Comparison of ENCODE assay signal across 9 mouse cellular contexts in genomic region chr5:30154013-30154412, GRCm38 (mm10). TPM values are rescaled to one million over a fixed set of nuclear protein-coding genes. Genes with fewer than 3 reads are reported as not detected.
DNase-seq lines count a peak whose midpoint lies in the region; ATAC-seq and TF ChIP-seq lines count a peak whose summit lies in the region.
"Had no signal": no experiment of that assay in that cellular context is flagged by ENCODE, and none has a peak within 500 bp of the region (broad histone marks: within the 10 kb centered on the region; RNA-seq: fewer than 3 reads in every experiment).

No protein-coding gene starts in this region.

- H3K27me3 ChIP-seq in kidney, postnatal 0 days (ENCODE audit: insufficient read depth, low read length): no peaks in the 10 kb centered on the region

- peak overlapping the region; percentile 81 for H3K4me2 ChIP-seq in kidney, postnatal 0 days (ENCODE audit: low read length)

- DNase-seq in kidney, postnatal 0 days (ENCODE audit: low spot score): peak; percentile 59
- no peak for DNase-seq in kidney, postnatal 25 days
- DNase-seq in adipocyte (ENCODE audit: low spot score): peak; percentile 70
- DNase-seq in forelimb bud, embryonic 11.5 days (ENCODE audit: low read depth, low spot score): peak; percentile 38
- peak; percentile 41 for DNase-seq in lung, postnatal 10 days
- no peak for DNase-seq in adrenal gland, adult 18-20 months (ENCODE audit: low spot score in 2 of 2)
- no peak for DNase-seq in urinary bladder, adult 2 months (ENCODE audit: low spot score)
- DNase-seq in cerebellum, postnatal 36 days: no peak

- peak overlapping the region; percentile 84 for H3K9ac ChIP-seq in kidney, postnatal 0 days (ENCODE audit: low read depth, low read length)

- no peak for TF ChIP-seq CTCF in kidney, postnatal 0 days (IDR thresholded peaks at IDR 0.05; ENCODE audit: low read depth)

- H3K4me3 ChIP-seq in kidney, postnatal 0 days (replicated peaks; ENCODE audit: low read depth, low read length): peak overlapping the region; percentile 95

- H3K4me1 ChIP-seq in kidney, postnatal 0 days (replicated peaks; ENCODE audit: insufficient read depth, low read length): peaks cover 6% of the 10 kb centered on the region; the same call in 1 of the 2 replicates

- WGBS in kidney, postnatal 0 days: 20% methylated on average over 4 of the region's 4 CpGs

- H3K36me3 ChIP-seq in kidney, postnatal 0 days (ENCODE audit: insufficient read depth, low read length): no peaks in the 10 kb centered on the region

- peak overlapping the region; percentile 96; the same call in 1 of the 2 replicates for H3K27ac ChIP-seq in kidney, postnatal 0 days

- no peak for ATAC-seq in kidney, postnatal 0 days (replicated peaks; ENCODE audit: low FRiP score, low read depth)

- H3K9me3 ChIP-seq in kidney, postnatal 0 days (replicated peaks; ENCODE audit: low read length): no peaks in the 10 kb centered on the region

RNA-seq across cellular contexts. Expression of gene Hadha, which starts 0.9 kb away (rescaled TPM):
- 171 and 193 TPM in 2 replicates for polyA plus RNA-seq in kidney, postnatal 0 days (2015; fragmentation: Nextera tagmentation; extraction: Ambion mirVana)
- 100 to 1,000 TPM; 527 to 755 TPM for total RNA-seq in adrenal gland, adult 18-20 months (2021)
- polyA plus RNA-seq in urinary bladder, adult 2 months (2012; rRNA removed): 118 and 129 TPM in 2 replicates

RNA-seq across cellular contexts. Expression of gene Hadhb, which starts 1.0 kb away (rescaled TPM):
- polyA plus RNA-seq in kidney, postnatal 0 days (2015; fragmentation: Nextera tagmentation; extraction: Ambion mirVana): 215 and 229 TPM in 2 replicates
- 1,000 to 10,000 TPM in 1 of 2 experiments, 100 to 1,000 TPM in 1; 969 to 1,652 TPM for total RNA-seq in adrenal gland, adult 18-20 months (2021)
- polyA plus RNA-seq in urinary bladder, adult 2 months (2012; rRNA removed): 169 and 193 TPM in 2 replicates

RNA-seq across cellular contexts. Expression of gene 3110082J24Rik, which starts 48.1 kb away (rescaled TPM):
- polyA plus RNA-seq in kidney, postnatal 0 days (2015; fragmentation: Nextera tagmentation; extraction: Ambion mirVana): not detected in 2 replicates
- not detected for total RNA-seq in adrenal gland, adult 18-20 months (2021)
- not detected in 2 replicates for polyA plus RNA-seq in urinary bladder, adult 2 months (2012; rRNA removed)
- total RNA-seq: common myeloid progenitor, adult 5-6 weeks had no signal

RNA-seq across cellular contexts. Expression of gene Garem2, which starts 49.1 kb away (rescaled TPM):
- 0.33 and 0.36 TPM in 2 replicates for polyA plus RNA-seq in kidney, postnatal 0 days (2015; fragmentation: Nextera tagmentation; extraction: Ambion mirVana)
- not detected for total RNA-seq in adrenal gland, adult 18-20 months (2021)
- 0.10 TPM in 1 of 2 replicates, not detected in the other for polyA plus RNA-seq in urinary bladder, adult 2 months (2012; rRNA removed)
- total RNA-seq: common myeloid progenitor, adult 5-6 weeks had no signal

RNA-seq across cellular contexts. Expression of gene Adgrf3, which starts 51.5 kb away (rescaled TPM):
- 0.04 and 0.14 TPM in 2 replicates for polyA plus RNA-seq in kidney, postnatal 0 days (2015; fragmentation: Nextera tagmentation; extraction: Ambion mirVana)
- total RNA-seq in adrenal gland, adult 18-20 months (2021): not detected
- 0.01 TPM in 1 of 2 replicates, not detected in the other for polyA plus RNA-seq in urinary bladder, adult 2 months (2012; rRNA removed)
- total RNA-seq: common myeloid progenitor, adult 5-6 weeks had no signal

Comparison
In these comparisons a context has a peak if more than half of its experiments do, and no peak if none do; other contexts are left out.
1. DNase-seq: peak in kidney, postnatal 0 days (single experiment), adipocyte (single experiment), forelimb bud, embryonic 11.5 days (single experiment) and lung, postnatal 10 days (single experiment); none in kidney, postnatal 25 days (0 of 2), adrenal gland, adult 18-20 months (0 of 2), urinary bladder, adult 2 months (single experiment) and cerebellum, postnatal 36 days (0 of 2).